Mouse (Mus musculus) CD4-positive, CD25-positive, alpha-beta regulatory T cell, adult 9 weeks (primary cell): ENCODE results near the gene Ncaph. TPM values are rescaled to one million over a fixed set of nuclear protein-coding genes. Genes with fewer than 3 reads are reported as not detected.

Experiments used
- polyA plus RNA-seq: library from polyadenylated mRNA; unstranded; fragments of 100-300 nt; shearing (Covaris generic); gene quantifications from one replicate; pipeline ENCODE4 v1.2.1, GENCODE M21; 2017

The Ncaph gene
- polyA plus RNA-seq, result 6.7 TPM

GRCm38 (mm10) chr2:127133621-127134461 lies at the start of gene Ncaph:
Gene Ncaph (minus strand): TSS chr2:127133954.

GRCm38 (mm10) chr2:127143158-127144063 lies 9.7 kb upstream of the Ncaph start, which contains the start of gene Itpripl1:
Gene Itpripl1 (minus strand): TSS chr2:127143442.

GRCm38 (mm10) chr2:127070435-127070841 lies 63.3 kb downstream of the Ncaph start, which contains the start of gene Blvra:
Gene Blvra (plus strand): TSS chr2:127070665.

Other genes starting within 250 kb of the Ncaph start
- gene Sppl2a, start 200.7 kb downstream of the Ncaph start, polyA plus RNA-seq, result 68.1 TPM
- gene Ap4e1, start 125.2 kb downstream of the Ncaph start, polyA plus RNA-seq, result 22.1 TPM
- gene Blvra, start 63.3 kb downstream of the Ncaph start, polyA plus RNA-seq, result 85.0 TPM
- 8.7 TPM for gene Itpripl1, start 9.5 kb upstream of the Ncaph start, polyA plus RNA-seq
- gene 1810024B03Rik, start 74.3 kb upstream of the Ncaph start, polyA plus RNA-seq, result 1.4 TPM
- gene Snrnp200, start 74.4 kb upstream of the Ncaph start, polyA plus RNA-seq, result 129 TPM
- gene Ciao1, start 113.9 kb upstream of the Ncaph start, polyA plus RNA-seq, result 119 TPM
- gene Tmem127, start 114.0 kb upstream of the Ncaph start, polyA plus RNA-seq, result 23.9 TPM
- gene Stard7, start 136.3 kb upstream of the Ncaph start, polyA plus RNA-seq, result 28.4 TPM
- gene Dusp2, start 202.2 kb upstream of the Ncaph start, polyA plus RNA-seq, result 16.4 TPM
- gene Astl, start 204.7 kb upstream of the Ncaph start, polyA plus RNA-seq, result 0.33 TPM
- gene Adra2b, start 229.3 kb upstream of the Ncaph start, polyA plus RNA-seq, result not detected